Mouse (Mus musculus) limb, embryonic 14.5 days (tissue): ENCODE data around the gene Ubap1. TPM values are rescaled to one million over a fixed set of nuclear protein-coding genes. Genes with fewer than 3 reads are reported as not detected.

Experiments
- ATAC-seq: fragments of 200-750 bp; cut with Nextera tagmentation; 2 replicates; pipeline ENCODE4 v1.8.0; 2017; ENCODE audit warnings: low read depth, moderate number of reproducible peaks, moderate TSS enrichment; ENCODE audit not compliant: low FRiP score
- DNase-seq: peaks from one replicate; pipeline ENCODE4 v3.0.0-alpha.2; 2015; ENCODE audit warnings: low spot score
- H3K27ac ChIP-seq: fragments of 300-500 bp; sonication (generic); replicated peaks from 2 replicates; pipeline ENCODE4 v1.5.1; 2014; ENCODE audit warnings: low read depth, mild to moderate bottlenecking, low read length, moderate library complexity, mixed read lengths
- H3K27me3 ChIP-seq: fragments of 300-500 bp; sonication (generic); 2 replicates; pipeline ENCODE4 v1.6.1; 2014; ENCODE audit warnings: low read length, mixed read lengths; ENCODE audit not compliant: control insufficient read depth, insufficient read depth
- H3K36me3 ChIP-seq: fragments of 300-500 bp; sonication (generic); 2 replicates; pipeline ENCODE4 v1.6.1; 2014; ENCODE audit warnings: mild to moderate bottlenecking, low read length, moderate library complexity, mixed read lengths; ENCODE audit not compliant: control insufficient read depth, insufficient read depth
- H3K4me1 ChIP-seq: fragments of 300-500 bp; sonication (generic); 2 replicates; pipeline ENCODE4 v1.6.1; 2014; ENCODE audit warnings: antibody characterized with exemption, low read length, mixed read lengths; ENCODE audit not compliant: control insufficient read depth, insufficient read depth
- H3K4me2 ChIP-seq: fragments of 300-500 bp; sonication (generic); replicated peaks from 2 replicates; pipeline ENCODE4 v1.6.1; 2014; ENCODE audit warnings: low read depth, mild to moderate bottlenecking, low read length, moderate library complexity; ENCODE audit not compliant: severe bottlenecking
- H3K4me3 ChIP-seq: fragments of 300-500 bp; sonication (generic); replicated peaks from 2 replicates; pipeline ENCODE4 v1.5.1; 2014; ENCODE audit warnings: low read length
- H3K9ac ChIP-seq: fragments of 300-500 bp; sonication (generic); 2 replicates; pipeline ENCODE4 v1.6.1; 2014; ENCODE audit warnings: mild to moderate bottlenecking, low read depth, low read length, moderate library complexity; ENCODE audit not compliant: severe bottlenecking
- H3K9me3 ChIP-seq: fragments of 300-500 bp; sonication (generic); 2 replicates; pipeline ENCODE4 v1.6.1; 2016; ENCODE audit warnings: low read length; ENCODE audit not compliant: control insufficient read depth
- POLR2A ChIP-seq: fragments of 200-500 bp; IDR thresholded peaks from 2 replicates; pipeline ENCODE4 v1.8.0; 2012; ENCODE audit warnings: inconsistent platforms, mild to moderate bottlenecking, moderate library complexity, borderline replicate concordance; ENCODE audit not compliant: insufficient read depth, insufficient read length; ENCODE audit errors: extremely low read depth
- WGBS: fragments of 180-500 bp; shearing (Covaris S2); extraction: QIAGEN DNeasy Blood & Tissue Kit; methylation state at CpG from one replicate; pipeline ENCODE4 v1.1.7; 2014; 5-methylcytosine and 5-hydroxymethylcytosine counted together
- polyA plus RNA-seq, 2 experiments: library from polyadenylated mRNA; depleted of rRNA in 1 of 2; stranded (reverse) in 1 of 2; unstranded in 1 of 2; fragments of >200 nt; fragmentation: Nextera tagmentation in 1 of 2; extraction: Ambion mirVana in 1 of 2; gene quantifications; 2 replicates each; pipeline versions ENCODE4 v1.2.1 to v1.2.3; 2012 to 2014

The Ubap1 gene
- polyA plus RNA-seq (2012; rRNA removed) (34.9 and 48.3 TPM in 2 replicates), polyA plus RNA-seq (2014; fragmentation: Nextera tagmentation; extraction: Ambion mirVana) (48.9 and 51.4 TPM in 2 replicates)

DNA sequence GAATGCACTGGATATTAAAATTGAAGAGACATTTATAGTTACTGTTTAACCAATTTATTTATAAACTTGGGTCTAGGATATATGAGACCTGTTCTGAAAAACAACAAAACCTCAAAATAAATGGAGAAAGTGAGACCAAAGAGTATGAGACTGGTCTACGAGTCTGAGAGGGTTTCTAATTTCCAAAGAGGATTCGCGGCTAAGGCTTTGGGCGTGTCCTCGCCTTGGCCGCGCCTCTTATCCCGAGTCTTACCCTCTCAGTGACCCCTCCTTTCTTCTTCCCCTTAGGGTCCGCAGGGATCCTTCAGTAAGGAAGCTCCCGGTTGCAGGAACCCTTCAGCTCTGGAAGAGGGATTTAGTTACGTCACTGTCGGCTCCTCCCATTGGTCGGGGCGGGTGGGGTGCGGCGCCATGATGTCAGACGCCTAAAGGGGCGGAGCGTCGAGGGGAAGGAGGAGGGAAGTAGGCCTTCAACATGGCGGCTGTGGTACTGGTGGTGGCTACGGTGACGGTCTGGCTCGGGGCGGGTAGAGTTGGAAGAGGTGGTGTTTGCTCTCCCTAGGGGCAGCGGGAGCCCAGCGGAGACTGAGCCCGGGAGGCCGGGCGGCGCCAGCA, at the start of gene Ubap1:
Gene Ubap1 (plus strand): TSS at position 413 of the 615 bp plus-strand sequence.
- Histone ChIP-seq H3K9ac (peak within 1 kb of the TSS; percentile 77), H3K4me2 (peak within 1 kb of the TSS; percentile 58), H3K9me3 (no peaks in the 10 kb centered on the region), H3K4me3 (peak within 1 kb of the TSS; percentile 78), H3K27ac (peak within 1 kb of the TSS; percentile 85), H3K36me3 (peaks cover 5% of the 10 kb centered on the region), H3K27me3 (no peaks in the 10 kb centered on the region), H3K4me1 (peaks cover 5% of the 10 kb centered on the region; the same call in 1 of the 2 replicates)
- peak; percentile 40; the same call in 1 of the 2 replicates for TF ChIP-seq POLR2A
- ATAC-seq (peak; percentile 98), DNase-seq (peak; percentile 97)
- WGBS = under 1% methylated on average over 30 of the region's 31 CpGs

DNA sequence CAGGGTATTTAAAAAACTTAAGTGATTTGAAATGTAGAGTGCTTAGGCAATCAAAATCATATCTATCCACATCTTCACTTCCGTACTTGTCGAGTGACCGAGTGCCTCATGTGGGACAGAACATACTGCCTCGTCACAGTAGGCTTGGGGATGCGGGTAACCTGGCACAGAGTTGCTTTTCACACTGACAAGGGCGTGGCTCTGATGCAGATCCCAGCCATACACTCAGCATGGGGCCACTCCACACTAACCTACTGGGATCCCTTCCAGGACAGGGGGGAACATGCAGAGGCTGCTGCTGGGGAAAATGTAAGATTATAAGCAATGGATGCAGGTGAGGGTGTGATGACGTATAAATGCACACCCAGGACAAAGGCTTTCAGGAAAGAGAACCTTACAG, 45.1 kb upstream of the Ubap1 start:
- Histone ChIP-seq H3K4me3 (no peak overlapping the region), H3K27me3 (no peaks in the 10 kb centered on the region), H3K27ac (no peak overlapping the region), H3K4me1 (no peaks in the 10 kb centered on the region), H3K9me3 (no peaks in the 10 kb centered on the region), H3K4me2 (no peak overlapping the region), H3K36me3 (peaks cover 74% of the 10 kb centered on the region), H3K9ac (no peak overlapping the region)
- no peak for DNase-seq
- ATAC-seq = no peak
- TF ChIP-seq POLR2A = no peak
- WGBS = 94% methylated on average over 7 of the region's 7 CpGs

DNA sequence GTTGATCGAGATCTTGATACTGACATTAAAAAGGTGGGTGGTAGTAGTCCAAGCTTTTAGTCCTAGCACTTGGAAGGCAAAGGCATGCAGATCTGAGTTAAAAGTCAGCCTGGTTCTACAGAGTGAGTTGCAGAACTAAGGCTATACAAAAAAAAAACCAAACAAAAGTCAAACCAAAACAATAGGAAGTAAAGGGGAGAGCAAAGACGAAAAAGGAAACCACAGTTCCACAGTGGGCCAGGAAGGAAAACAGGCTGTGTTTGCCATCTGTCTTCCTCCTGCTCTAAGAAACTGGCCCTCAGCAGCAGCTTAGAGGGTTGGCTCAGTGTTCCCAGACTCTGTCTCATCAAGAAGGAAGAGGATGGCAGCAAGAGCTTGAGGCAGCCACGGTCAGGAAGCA, 44.5 kb upstream of the Ubap1 start:
- Histone ChIP-seq H3K4me1 (no peaks in the 10 kb centered on the region), H3K4me2 (no peak overlapping the region), H3K9ac (no peak overlapping the region), H3K9me3 (no peaks in the 10 kb centered on the region), H3K27me3 (no peaks in the 10 kb centered on the region), H3K36me3 (peaks cover 71% of the 10 kb centered on the region), H3K4me3 (no peak overlapping the region), H3K27ac (no peak overlapping the region)
- ATAC-seq (no peak), DNase-seq (no peak)
- no peak for TF ChIP-seq POLR2A
- 76% methylated on average over 3 of the region's 3 CpGs for WGBS

DNA sequence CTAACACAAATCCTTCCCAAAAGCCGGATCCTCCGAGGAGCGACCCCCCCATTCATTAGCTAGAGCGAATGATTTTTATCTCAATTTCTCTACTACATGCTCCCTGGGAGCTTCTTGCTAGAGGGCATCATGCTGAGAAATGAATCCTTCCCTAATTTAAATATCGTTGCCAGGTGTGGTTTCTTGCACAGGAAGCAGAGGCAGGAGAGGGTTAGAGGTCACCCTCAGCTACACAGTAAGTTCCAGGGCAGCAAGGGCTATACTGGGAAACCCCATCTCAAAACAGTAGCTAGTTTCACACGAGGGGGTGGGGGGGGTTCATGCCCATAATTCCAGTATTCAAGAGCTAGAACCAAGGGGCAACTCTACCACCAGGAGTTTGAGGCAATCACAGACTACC, 41.4 kb upstream of the Ubap1 start:
- H3K27ac ChIP-seq = no peak overlapping the region
- H3K9me3 ChIP-seq = no peaks in the 10 kb centered on the region
- ATAC-seq (no peak), DNase-seq (no peak)
- no peak for TF ChIP-seq POLR2A
- no peak overlapping the region for H3K9ac ChIP-seq
- H3K27me3 ChIP-seq = no peaks in the 10 kb centered on the region
- no peak overlapping the region for H3K4me3 ChIP-seq
- no peaks in the 10 kb centered on the region for H3K4me1 ChIP-seq
- 82% methylated on average over 6 of the region's 6 CpGs for WGBS
- peaks cover 69% of the 10 kb centered on the region for H3K36me3 ChIP-seq
- H3K4me2 ChIP-seq = no peak overlapping the region

DNA sequence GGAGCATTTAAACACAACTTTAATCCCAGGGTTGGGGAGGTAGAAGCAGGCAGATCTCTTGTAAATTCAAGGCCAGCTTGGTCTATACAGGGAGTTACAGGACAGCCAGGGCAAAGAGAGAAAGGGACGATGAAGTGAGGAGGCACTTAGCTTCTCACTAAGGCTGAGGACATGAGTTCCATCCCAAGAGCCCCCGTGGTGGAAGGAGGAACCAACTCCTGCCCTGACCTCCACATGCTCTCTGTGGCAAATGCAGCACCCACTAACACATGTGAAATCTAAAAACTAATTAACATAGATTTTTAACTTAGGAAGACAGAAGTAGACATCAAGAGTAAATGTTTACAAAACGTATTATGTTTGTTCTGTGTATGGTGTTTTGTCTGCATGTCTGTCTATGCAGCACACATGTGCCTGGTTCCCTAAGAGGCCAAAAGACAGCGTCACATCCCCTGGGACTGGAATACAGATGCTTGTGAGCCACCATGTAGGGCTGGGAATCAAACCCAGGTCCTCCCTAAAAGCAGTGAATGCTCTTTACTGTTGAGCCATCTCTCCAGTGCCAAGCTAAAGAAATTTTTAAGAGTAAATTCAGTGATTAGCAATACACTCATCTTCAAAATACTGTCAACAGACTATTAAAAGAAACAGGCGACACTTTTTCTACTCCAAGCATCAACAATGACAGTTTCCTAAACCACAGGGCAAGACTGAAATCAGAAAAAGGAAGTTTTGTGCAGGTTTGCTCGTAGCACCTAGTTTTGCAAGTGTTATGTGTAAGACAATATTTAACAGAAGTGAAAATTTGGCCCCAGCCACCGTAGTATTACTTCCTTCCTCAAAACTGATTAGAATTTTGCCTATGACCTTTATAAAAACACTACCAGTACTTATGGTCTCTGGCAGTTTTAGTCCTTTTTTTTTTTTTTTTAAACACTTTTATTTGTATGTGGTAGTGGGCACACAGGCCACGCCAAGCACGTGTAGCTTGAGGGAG, 37.9 kb upstream of the Ubap1 start:
- DNase-seq = no peak
- no peak for TF ChIP-seq POLR2A
- Histone ChIP-seq H3K36me3 (peaks cover 60% of the 10 kb centered on the region), H3K4me3 (no peak overlapping the region), H3K9ac (no peak overlapping the region), H3K27me3 (no peaks in the 10 kb centered on the region), H3K4me1 (peaks cover 13% of the 10 kb centered on the region), H3K4me2 (no peak overlapping the region), H3K9me3 (no peaks in the 10 kb centered on the region), H3K27ac (no peak overlapping the region)
- ATAC-seq = no peak
- WGBS = 92% methylated on average over 9 of the region's 9 CpGs
